Mouse (Mus musculus) kidney, embryonic 16.5 days (tissue): ENCODE data around the gene Adgrg5. TPM values are rescaled to one million over a fixed set of nuclear protein-coding genes. Genes with fewer than 3 reads are reported as not detected.

Source experiments
- ATAC-seq: fragments of 200-750 bp; cut with Nextera tagmentation; 2 replicates; pipeline ENCODE4 v1.8.0; 2017; ENCODE audit warnings: moderate TSS enrichment; ENCODE audit not compliant: low FRiP score, low TSS enrichment
- H3K27ac ChIP-seq: fragments of 300-500 bp; sonication (generic); 2 replicates; pipeline ENCODE4 v1.5.1; 2014; ENCODE audit warnings: low read length
- H3K27me3 ChIP-seq: fragments of 300-500 bp; sonication (generic); 2 replicates; pipeline ENCODE4 v1.6.1; 2014; ENCODE audit warnings: low read length, control low read depth, mixed read lengths; ENCODE audit not compliant: insufficient read depth
- H3K36me3 ChIP-seq: fragments of 300-500 bp; sonication (generic); 2 replicates; pipeline ENCODE4 v1.6.1; 2014; ENCODE audit warnings: low read length, control low read depth, mixed read lengths; ENCODE audit not compliant: insufficient read depth
- H3K4me1 ChIP-seq: fragments of 300-500 bp; sonication (generic); 2 replicates; pipeline ENCODE4 v1.6.1; 2014; ENCODE audit warnings: low read length, control low read depth, mixed read lengths; ENCODE audit not compliant: insufficient read depth
- H3K4me2 ChIP-seq: fragments of 300-500 bp; sonication (generic); replicated peaks from 2 replicates; pipeline ENCODE4 v1.6.1; 2014; ENCODE audit warnings: low read depth, low read length
- H3K4me3 ChIP-seq: fragments of 300-500 bp; sonication (generic); 2 replicates; pipeline ENCODE4 v1.5.1; 2014; ENCODE audit warnings: mild to moderate bottlenecking, low read length
- H3K9ac ChIP-seq: fragments of 300-500 bp; sonication (generic); replicated peaks from 2 replicates; pipeline ENCODE4 v1.6.1; 2014; ENCODE audit warnings: low read length
- H3K9me3 ChIP-seq: fragments of 300-500 bp; sonication (generic); 2 replicates; pipeline ENCODE4 v1.6.1; 2016; ENCODE audit warnings: low read length, control low read depth
- WGBS: fragments of 180-500 bp; shearing (Covaris S2); extraction: QIAGEN DNeasy Blood & Tissue Kit; methylation state at CpG from one replicate; pipeline ENCODE4 v1.1.7; 2014; 5-methylcytosine and 5-hydroxymethylcytosine counted together
- polyA plus RNA-seq: library from polyadenylated mRNA; unstranded; fragments of >200 nt; fragmentation: Nextera tagmentation; extraction: Ambion mirVana; gene quantifications from 2 replicates; pipeline ENCODE4 v1.2.1, GENCODE M21; 2015

The Adgrg5 gene
- 0.05 and 0.08 TPM in 2 replicates for polyA plus RNA-seq

- Histone ChIP-seq H3K4me3 (no peak within 1 kb of the TSS), H3K9ac (no peak within 1 kb of the TSS; the same call in 1 of the 2 replicates), H3K9me3 (no peaks in the 10 kb centered on the region), H3K36me3 (no peaks in the 10 kb centered on the region), H3K27me3 (no peaks in the 10 kb centered on the region), H3K27ac (no peak within 1 kb of the TSS), H3K4me2 (no peak within 1 kb of the TSS), H3K4me1 (no peaks in the 10 kb centered on the region)
- ATAC-seq = no peak
- WGBS = 61% methylated on average over 7 of the region's 8 CpGs
Observed at GRCm38 (mm10) chr8:94923405-94923804, at the start of gene Adgrg5. Gene Adgrg5 (plus strand): TSS chr8:94923694.

- Histone ChIP-seq H3K27ac (no peak overlapping the region), H3K9ac (0 out of 2 replicates have a peak overlapping the region, but pooled peaks have one; percentile 19), H3K4me2 (peak overlapping the region; percentile 96), H3K4me1 (peaks cover 56% of the 10 kb centered on the region), H3K9me3 (no peaks in the 10 kb centered on the region), H3K36me3 (no peaks in the 10 kb centered on the region), H3K4me3 (peak overlapping the region; percentile 63), H3K27me3 (peaks cover 5% of the 10 kb centered on the region; the same call in 1 of the 2 replicates)
- WGBS = 11% methylated on average over 6 of the region's 6 CpGs
- no peak for ATAC-seq
Observed at GRCm38 (mm10) chr8:94874358-94874757, 49.1 kb upstream of the Adgrg5 start.

GRCm38 (mm10) chr8:94875096-94875870 is 48.2 kb upstream of the Adgrg5 start:
- ATAC-seq = no peak
- Histone ChIP-seq H3K27ac (peak overlapping the region; percentile 55; the same call in 1 of the 2 replicates), H3K27me3 (peaks cover 5% of the 10 kb centered on the region; the same call in 1 of the 2 replicates), H3K4me3 (peak overlapping the region; percentile 63), H3K4me1 (peaks cover 49% of the 10 kb centered on the region), H3K4me2 (peak overlapping the region; percentile 96), H3K36me3 (no peaks in the 10 kb centered on the region), H3K9me3 (no peaks in the 10 kb centered on the region), H3K9ac (peak overlapping the region; percentile 75)
- WGBS = 16% methylated on average over 17 of the region's 17 CpGs

- Histone ChIP-seq H3K9ac (peak overlapping the region; percentile 75), H3K9me3 (no peaks in the 10 kb centered on the region), H3K4me3 (peak overlapping the region; percentile 63), H3K36me3 (no peaks in the 10 kb centered on the region), H3K4me2 (peak overlapping the region; percentile 96), H3K4me1 (peaks cover 44% of the 10 kb centered on the region), H3K27me3 (peaks cover 5% of the 10 kb centered on the region; the same call in 1 of the 2 replicates), H3K27ac (peak overlapping the region; percentile 55; the same call in 1 of the 2 replicates)
- ATAC-seq = no peak; the same call in 1 of the 2 replicates
- 0% methylated on average over 11 of the region's 20 CpGs for WGBS
Observed at GRCm38 (mm10) chr8:94875871-94876150, 47.7 kb upstream of the Adgrg5 start.

- H3K36me3 ChIP-seq = no peaks in the 10 kb centered on the region
- H3K27ac ChIP-seq = peak within 1 kb of the TSS; percentile 55; the same call in 1 of the 2 replicates
- H3K4me2 ChIP-seq = peak within 1 kb of the TSS; percentile 96
- H3K9ac ChIP-seq = peak within 1 kb of the TSS; percentile 75
- peaks cover 5% of the 10 kb centered on the region; the same call in 1 of the 2 replicates for H3K27me3 ChIP-seq
- peaks cover 40% of the 10 kb centered on the region for H3K4me1 ChIP-seq
- H3K9me3 ChIP-seq = no peaks in the 10 kb centered on the region
- ATAC-seq = peak; percentile 77
- H3K4me3 ChIP-seq = peak within 1 kb of the TSS; percentile 63
- WGBS = 0% methylated on average over 29 of the region's 37 CpGs
Observed at GRCm38 (mm10) chr8:94876197-94876730, 47.2 kb upstream of the Adgrg5 start, which contains the start of gene Dok4. Gene Dok4 (minus strand): TSS chr8:94876330.

GRCm38 (mm10) chr8:94876820-94877219 is 46.7 kb upstream of the Adgrg5 start:
- H3K4me1 ChIP-seq = peaks cover 34% of the 10 kb centered on the region
- peak overlapping the region; percentile 35; the same call in 1 of the 2 replicates for H3K27ac ChIP-seq
- peak overlapping the region; percentile 96 for H3K4me2 ChIP-seq
- H3K4me3 ChIP-seq = no peak overlapping the region
- no peaks in the 10 kb centered on the region for H3K36me3 ChIP-seq
- whole genome bisulfite sequencing = 27% methylated on average over 3 of the region's 3 CpGs
- ATAC-seq = no peak
- H3K9me3 ChIP-seq = no peaks in the 10 kb centered on the region
- peaks cover 5% of the 10 kb centered on the region; the same call in 1 of the 2 replicates for H3K27me3 ChIP-seq
- H3K9ac ChIP-seq = no peak overlapping the region

GRCm38 (mm10) chr8:94880742-94881141 is 42.8 kb upstream of the Adgrg5 start:
- no peak overlapping the region for H3K9ac ChIP-seq
- no peaks in the 10 kb centered on the region for H3K9me3 ChIP-seq
- peaks cover 6% of the 10 kb centered on the region; the same call in 1 of the 2 replicates for H3K4me1 ChIP-seq
- H3K27ac ChIP-seq = no peak overlapping the region
- ATAC-seq = no peak
- WGBS = 61% methylated on average over 4 of the region's 4 CpGs
- H3K27me3 ChIP-seq = no peaks in the 10 kb centered on the region
- H3K4me3 ChIP-seq = no peak overlapping the region
- H3K36me3 ChIP-seq = no peaks in the 10 kb centered on the region
- H3K4me2 ChIP-seq = no peak overlapping the region

GRCm38 (mm10) chr8:94888383-94889036 is 35.0 kb upstream of the Adgrg5 start:
- 0 out of 2 replicates have a peak, but pooled peaks have one; percentile 9 for ATAC-seq
- 25% methylated on average over 14 of the region's 14 CpGs for WGBS
- H3K27ac ChIP-seq = no peak overlapping the region
- H3K4me3 ChIP-seq = no peak overlapping the region
- no peaks in the 10 kb centered on the region for H3K9me3 ChIP-seq
- H3K4me2 ChIP-seq = no peak overlapping the region
- H3K36me3 ChIP-seq = no peaks in the 10 kb centered on the region
- H3K4me1 ChIP-seq = no peaks in the 10 kb centered on the region
- no peak overlapping the region for H3K9ac ChIP-seq
- no peaks in the 10 kb centered on the region for H3K27me3 ChIP-seq

- 24% methylated on average over 2 of the region's 2 CpGs for WGBS
- Histone ChIP-seq H3K4me2 (no peak overlapping the region), H3K4me3 (no peak overlapping the region), H3K4me1 (no peaks in the 10 kb centered on the region), H3K27me3 (no peaks in the 10 kb centered on the region), H3K36me3 (no peaks in the 10 kb centered on the region), H3K9me3 (no peaks in the 10 kb centered on the region), H3K9ac (no peak overlapping the region), H3K27ac (peak overlapping the region; percentile 47)
- peak; percentile 74 for ATAC-seq
Observed at GRCm38 (mm10) chr8:94892917-94893316, 30.6 kb upstream of the Adgrg5 start.
